Mouse (Mus musculus): ENCODE measurements around the gene Caap1.

The Caap1 gene

DNA sequence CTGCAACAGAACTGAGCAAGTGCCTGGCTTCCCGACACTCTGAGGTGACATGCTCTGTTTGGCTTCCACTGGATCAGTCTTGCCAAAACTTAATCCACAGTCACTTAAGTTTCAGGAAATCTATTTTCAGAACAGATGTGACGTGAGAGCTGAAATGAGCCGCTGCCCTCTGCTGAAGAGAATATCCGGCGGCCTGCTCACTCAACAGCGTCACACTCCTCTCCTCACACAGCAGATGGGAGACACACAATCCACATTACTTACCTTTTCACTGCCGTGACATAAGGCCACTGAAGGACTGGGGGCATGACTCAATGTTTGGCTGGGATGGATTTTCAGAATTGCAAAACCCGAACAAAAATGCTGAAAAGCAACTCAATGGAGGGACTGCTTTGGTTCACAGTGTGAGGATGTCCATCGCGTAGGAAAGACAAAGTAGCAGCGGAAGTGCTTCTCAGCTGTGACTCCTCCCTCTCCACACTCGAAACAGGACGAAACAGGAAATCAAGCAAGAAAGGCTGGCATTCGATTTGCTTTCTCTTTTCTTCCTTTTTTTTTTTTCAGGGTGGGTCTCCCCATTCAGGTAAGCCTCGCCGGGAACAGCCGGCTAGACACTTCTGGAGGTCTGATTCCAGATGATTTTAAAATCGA lies 79.7 kb downstream of the Caap1 start:
- DNase-seq (ENCODE audit: low spot score), result no peak

DNA sequence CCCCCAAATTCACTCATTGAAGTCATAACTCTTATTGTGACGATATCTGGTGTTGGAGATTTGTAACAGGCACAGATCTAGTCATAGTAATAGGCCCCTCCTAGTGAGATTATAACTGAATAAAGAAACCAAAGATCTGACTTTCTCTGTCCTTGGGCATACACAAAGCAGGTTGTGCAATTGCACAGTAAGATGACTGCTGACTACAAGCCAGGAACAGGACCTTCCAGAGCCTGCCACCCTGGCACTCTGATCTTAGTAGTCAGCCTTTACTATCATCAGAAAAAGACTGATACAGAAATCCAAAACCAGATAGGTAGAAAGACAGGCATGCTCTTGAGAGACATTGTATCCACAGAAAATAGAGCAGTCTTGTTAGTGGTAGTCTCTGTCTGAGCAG lies 83.3 kb downstream of the Caap1 start:
- no peak for DNase-seq (ENCODE audit: low spot score)

DNA sequence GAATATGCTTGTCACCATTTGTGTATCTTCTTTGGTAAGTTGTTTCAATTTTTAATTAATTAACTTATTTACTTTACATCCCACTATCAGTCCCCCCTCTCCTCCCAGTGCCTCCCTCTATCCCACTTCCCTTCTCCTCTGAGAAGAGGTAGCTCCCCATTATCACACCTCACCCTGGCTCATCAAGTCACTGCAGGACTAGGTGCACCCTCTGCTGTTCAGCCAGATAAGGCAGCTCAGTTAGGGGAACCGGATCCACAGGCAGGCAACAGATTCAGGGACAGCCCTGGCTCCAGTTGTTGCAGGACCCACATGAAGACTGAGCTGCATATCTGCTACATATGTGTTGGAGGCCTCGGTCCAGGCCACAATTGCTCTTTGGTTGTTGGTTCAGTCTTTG lies 97.2 kb downstream of the Caap1 start:
- DNase-seq (ENCODE audit: low spot score), result no peak

DNA sequence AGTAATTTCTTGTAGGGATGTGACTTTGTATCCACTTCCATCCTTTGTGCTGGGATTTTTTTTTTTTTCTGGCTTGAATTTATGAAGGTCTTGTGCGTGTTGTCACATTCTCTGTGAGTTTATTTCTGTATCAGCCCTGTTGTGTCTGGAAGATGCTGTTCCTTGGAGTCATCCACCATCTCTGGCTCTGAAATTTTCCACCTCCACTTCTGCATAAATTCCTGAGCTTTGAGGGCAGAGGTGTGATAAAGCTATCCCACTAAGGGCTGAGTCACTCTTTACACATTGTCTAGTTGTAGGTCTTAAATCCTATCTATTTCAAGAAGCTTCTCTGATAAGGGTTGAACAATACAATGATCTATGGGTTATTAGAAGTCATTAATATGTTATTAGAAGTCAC lies 101.7 kb downstream of the Caap1 start:
- no peak for DNase-seq (ENCODE audit: low spot score)
